Mouse (Mus musculus): Measurements from ENCODE around the gene Megf11. TPM values are rescaled to one million over a fixed set of nuclear protein-coding genes. Genes with fewer than 3 reads are reported as not detected.

Gene Megf11
- polyA plus RNA-seq, 1 experiment from 2014 or later: 1.0 TPM

- peak overlapping the region; percentile 63 for H3K27ac ChIP-seq
- H3K4me2 ChIP-seq: peak overlapping the region; percentile 9; the same call in 1 of the 2 replicates
- no peaks in the 10 kb centered on the region for H3K36me3 ChIP-seq
- peaks cover 20% of the 10 kb centered on the region for H3K4me1 ChIP-seq
- 24% methylated on average over 6 of the region's 6 CpGs for WGBS
- no peak overlapping the region for H3K4me3 ChIP-seq
- H3K9ac ChIP-seq: no peak overlapping the region
- no peaks in the 10 kb centered on the region for H3K27me3 ChIP-seq
- no peaks in the 10 kb centered on the region for H3K9me3 ChIP-seq
- ATAC-seq (ENCODE audit: borderline replicate concordance, extremely low read depth, low FRiP score, low TSS enrichment): peak; percentile 77; the same call in 1 of the 2 replicates
Observed at GRCm38 (mm10) chr9:64447070-64447469, 61.6 kb downstream of the Megf11 start.

GRCm38 (mm10) chr9:64447522-64447921 is 62.1 kb downstream of the Megf11 start:
- peaks cover 20% of the 10 kb centered on the region for H3K4me1 ChIP-seq
- H3K4me3 ChIP-seq: no peak overlapping the region
- ATAC-seq (ENCODE audit: borderline replicate concordance, extremely low read depth, low FRiP score, low TSS enrichment): peak; percentile 52; the same call in 1 of the 2 replicates
- no peaks in the 10 kb centered on the region for H3K27me3 ChIP-seq
- H3K4me2 ChIP-seq: peak overlapping the region; percentile 10; the same call in 1 of the 2 replicates
- H3K9ac ChIP-seq: no peak overlapping the region
- H3K27ac ChIP-seq: peak overlapping the region; percentile 69
- H3K9me3 ChIP-seq: no peaks in the 10 kb centered on the region
- no peaks in the 10 kb centered on the region for H3K36me3 ChIP-seq
- WGBS: 16% methylated on average over 6 of the region's 6 CpGs

GRCm38 (mm10) chr9:64452769-64453168 is 67.3 kb downstream of the Megf11 start:
- WGBS: 60% methylated on average over 5 of the region's 5 CpGs
- no peaks in the 10 kb centered on the region for H3K27me3 ChIP-seq
- peaks cover 30% of the 10 kb centered on the region for H3K4me1 ChIP-seq
- H3K27ac ChIP-seq: no peak overlapping the region
- H3K9me3 ChIP-seq: no peaks in the 10 kb centered on the region
- no peak overlapping the region for H3K4me2 ChIP-seq
- H3K9ac ChIP-seq: no peak overlapping the region
- ATAC-seq (ENCODE audit: borderline replicate concordance, extremely low read depth, low FRiP score, low TSS enrichment): no peak
- no peak overlapping the region for H3K4me3 ChIP-seq
- no peaks in the 10 kb centered on the region for H3K36me3 ChIP-seq

- WGBS: 81% methylated on average over 4 of the region's 4 CpGs
- H3K4me1 ChIP-seq: peaks cover 32% of the 10 kb centered on the region
Observed at GRCm38 (mm10) chr9:64454196-64454595, 68.8 kb downstream of the Megf11 start.

GRCm38 (mm10) chr9:64455910-64456309 is 70.5 kb downstream of the Megf11 start:
- H3K27me3 ChIP-seq: no peaks in the 10 kb centered on the region
- H3K27ac ChIP-seq: no peak overlapping the region
- no peak overlapping the region for H3K4me2 ChIP-seq
- WGBS: 15% methylated on average over 9 of the region's 9 CpGs
- H3K4me3 ChIP-seq: no peak overlapping the region
- H3K9ac ChIP-seq: no peak overlapping the region
- no peak for ATAC-seq (ENCODE audit: borderline replicate concordance, extremely low read depth, low FRiP score, low TSS enrichment)
- H3K36me3 ChIP-seq: no peaks in the 10 kb centered on the region
- no peaks in the 10 kb centered on the region for H3K9me3 ChIP-seq
- peaks cover 32% of the 10 kb centered on the region for H3K4me1 ChIP-seq

More at GRCm38 (mm10) chr9:64454196-64454595, 68.8 kb downstream of the Megf11 start:
- Histone ChIP-seq H3K4me2 (no peak overlapping the region), H3K9ac (no peak overlapping the region), H3K36me3 (no peaks in the 10 kb centered on the region), H3K4me3 (no peak overlapping the region), H3K27ac (no peak overlapping the region), H3K27me3 (no peaks in the 10 kb centered on the region), H3K9me3 (no peaks in the 10 kb centered on the region)
- no peak for ATAC-seq (ENCODE audit: borderline replicate concordance, extremely low read depth, low FRiP score, low TSS enrichment)

- H3K9me3 ChIP-seq: no peaks in the 10 kb centered on the region
- H3K4me1 ChIP-seq: peaks cover 32% of the 10 kb centered on the region
- H3K9ac ChIP-seq: no peak overlapping the region
- 51% methylated on average over 7 of the region's 7 CpGs for WGBS
- H3K36me3 ChIP-seq: no peaks in the 10 kb centered on the region
- H3K27me3 ChIP-seq: no peaks in the 10 kb centered on the region
- H3K4me2 ChIP-seq: no peak overlapping the region
- H3K4me3 ChIP-seq: no peak overlapping the region
- peak overlapping the region; percentile 81 for H3K27ac ChIP-seq
- peak; percentile 66; the same call in 1 of the 2 replicates for ATAC-seq (ENCODE audit: borderline replicate concordance, extremely low read depth, low FRiP score, low TSS enrichment)
Observed at GRCm38 (mm10) chr9:64457596-64457995, 72.2 kb downstream of the Megf11 start.

- H3K4me3 ChIP-seq: no peak overlapping the region
- WGBS: 68% methylated on average over 16 of the region's 16 CpGs
- H3K9me3 ChIP-seq: no peaks in the 10 kb centered on the region
- no peaks in the 10 kb centered on the region for H3K27me3 ChIP-seq
- H3K9ac ChIP-seq: no peak overlapping the region
- H3K36me3 ChIP-seq: no peaks in the 10 kb centered on the region
- ATAC-seq (ENCODE audit: borderline replicate concordance, extremely low read depth, low FRiP score, low TSS enrichment): no peak
- peaks cover 19% of the 10 kb centered on the region for H3K4me1 ChIP-seq
- H3K27ac ChIP-seq: no peak overlapping the region
- no peak overlapping the region for H3K4me2 ChIP-seq
Observed at GRCm38 (mm10) chr9:64461568-64462308, 76.3 kb downstream of the Megf11 start.

- Histone ChIP-seq H3K27me3 (no peaks in the 10 kb centered on the region), H3K36me3 (no peaks in the 10 kb centered on the region), H3K27ac (no peak overlapping the region), H3K9me3 (no peaks in the 10 kb centered on the region), H3K4me2 (no peak overlapping the region), H3K4me3 (no peak overlapping the region), H3K9ac (no peak overlapping the region), H3K4me1 (peaks cover 11% of the 10 kb centered on the region)
- no peak for ATAC-seq (ENCODE audit: borderline replicate concordance, extremely low read depth, low FRiP score, low TSS enrichment)
Observed at GRCm38 (mm10) chr9:64462870-64463269, 77.4 kb downstream of the Megf11 start.

- WGBS: 50% methylated on average over 8 of the region's 8 CpGs
- no peak; the same call in 1 of the 2 replicates for ATAC-seq (ENCODE audit: borderline replicate concordance, extremely low read depth, low FRiP score, low TSS enrichment)
- Histone ChIP-seq H3K27ac (no peak overlapping the region), H3K4me2 (no peak overlapping the region), H3K4me1 (no peaks in the 10 kb centered on the region), H3K36me3 (no peaks in the 10 kb centered on the region), H3K4me3 (no peak overlapping the region), H3K9me3 (no peaks in the 10 kb centered on the region), H3K27me3 (no peaks in the 10 kb centered on the region), H3K9ac (no peak overlapping the region)
Observed at GRCm38 (mm10) chr9:64466090-64466489, 80.7 kb downstream of the Megf11 start.

GRCm38 (mm10) chr9:64466564-64466963 is 81.1 kb downstream of the Megf11 start:
- Histone ChIP-seq H3K27ac (no peak overlapping the region), H3K9me3 (no peaks in the 10 kb centered on the region), H3K9ac (no peak overlapping the region), H3K4me1 (no peaks in the 10 kb centered on the region), H3K4me2 (no peak overlapping the region), H3K27me3 (no peaks in the 10 kb centered on the region), H3K36me3 (no peaks in the 10 kb centered on the region), H3K4me3 (no peak overlapping the region)
- 48% methylated on average over 4 of the region's 4 CpGs for WGBS
- ATAC-seq (ENCODE audit: borderline replicate concordance, extremely low read depth, low FRiP score, low TSS enrichment): no peak

- Histone ChIP-seq H3K4me1 (no peaks in the 10 kb centered on the region; the same call in 1 of the 2 replicates), H3K4me2 (no peak overlapping the region), H3K36me3 (no peaks in the 10 kb centered on the region), H3K9me3 (no peaks in the 10 kb centered on the region), H3K4me3 (no peak overlapping the region), H3K27ac (no peak overlapping the region), H3K9ac (no peak overlapping the region), H3K27me3 (no peaks in the 10 kb centered on the region)
- 76% methylated on average over 1 of the region's 1 CpGs for WGBS
- ATAC-seq (ENCODE audit: borderline replicate concordance, extremely low read depth, low FRiP score, low TSS enrichment): no peak
Observed at GRCm38 (mm10) chr9:64470806-64471205, 85.4 kb downstream of the Megf11 start.

GRCm38 (mm10) chr9:64471336-64471735 is 85.9 kb downstream of the Megf11 start:
- Histone ChIP-seq H3K4me3 (no peak overlapping the region), H3K9ac (no peak overlapping the region), H3K36me3 (no peaks in the 10 kb centered on the region), H3K4me1 (no peaks in the 10 kb centered on the region; the same call in 1 of the 2 replicates), H3K4me2 (no peak overlapping the region), H3K9me3 (no peaks in the 10 kb centered on the region), H3K27me3 (no peaks in the 10 kb centered on the region), H3K27ac (no peak overlapping the region)
- 74% methylated on average over 3 of the region's 3 CpGs for WGBS
- ATAC-seq (ENCODE audit: borderline replicate concordance, extremely low read depth, low FRiP score, low TSS enrichment): no peak
